In the genomic region with DNA sequence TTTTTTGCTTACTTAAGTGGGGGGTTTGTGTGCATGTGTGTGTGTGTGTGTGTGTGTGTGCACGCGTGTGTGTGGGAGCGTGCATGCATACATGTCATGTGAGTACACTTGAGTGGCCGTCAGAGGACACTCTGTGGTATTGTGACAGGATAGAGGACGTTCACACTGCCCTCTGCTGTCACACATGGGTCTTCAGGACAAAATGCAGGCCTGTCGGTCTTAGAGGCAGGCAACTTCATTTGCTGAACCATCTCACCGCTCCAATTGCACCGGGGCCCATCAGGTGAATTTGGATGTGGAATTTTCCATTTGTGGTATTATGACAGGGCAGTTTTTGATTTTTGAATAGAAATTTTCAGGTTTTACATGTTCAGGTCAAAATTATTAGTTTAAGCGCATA, we compare ENCODE assay signal across 8 mouse cellular contexts. TPM values are rescaled to one million over a fixed set of nuclear protein-coding genes. Genes with fewer than 3 reads are reported as not detected.
A peak's percentile ranks its signal among the peaks of the same experiment; 100 is the strongest.
DNase-seq lines count a peak whose midpoint lies in the region; ATAC-seq and TF ChIP-seq lines count a peak whose summit lies in the region.

No protein-coding gene starts in this region.

- no peak for DNase-seq in heart, adult 8-10 months (ENCODE audit: low spot score)
- DNase-seq in cerebellum, adult 11-12 months, result peak; percentile 25
- peak; percentile 57 for DNase-seq in heart, postnatal 4 days
- no peak for DNase-seq in right cerebral cortex, postnatal 4 days
- DNase-seq in layer of hippocampus, adult 9-10 months (ENCODE audit: low spot score), result no peak

- TF ChIP-seq CTCF in C2C12 (IDR thresholded peaks at IDR 0.05; ENCODE audit: control insufficient read depth, insufficient read depth, insufficient read length), result peak; percentile 37

- no peak overlapping the region for H3ac ChIP-seq in C2C12 (ENCODE audit: control insufficient read depth, insufficient read length, low read depth)

- no peak overlapping the region for H3K27ac ChIP-seq in heart, embryonic 16.5 days (ENCODE audit: low read length)
- no peak overlapping the region for H3K27ac ChIP-seq in midbrain, embryonic 12.5 days (replicated peaks)

- H3K4me2 ChIP-seq in heart, embryonic 16.5 days (ENCODE audit: low read depth, low read length), result no peak overlapping the region
- peak overlapping the region; percentile 32; the same call in 1 of the 2 replicates for H3K4me2 ChIP-seq in midbrain, embryonic 12.5 days (replicated peaks)

- H3K27me3 ChIP-seq in heart, embryonic 16.5 days (ENCODE audit: control insufficient read depth, insufficient read depth, low read length), result no peaks in the 10 kb centered on the region
- H3K27me3 ChIP-seq in C2C12 (ENCODE audit: control insufficient read depth, insufficient read depth, insufficient read length), result no peaks in the 10 kb centered on the region
- no peaks in the 10 kb centered on the region for H3K27me3 ChIP-seq in midbrain, embryonic 12.5 days

- H3K9ac ChIP-seq in heart, embryonic 16.5 days (ENCODE audit: low read length), result no peak overlapping the region
- no peak overlapping the region for H3K9ac ChIP-seq in midbrain, embryonic 12.5 days (replicated peaks)

- no peak overlapping the region for H3K4me3 ChIP-seq in heart, embryonic 16.5 days (ENCODE audit: low read length)
- H3K4me3 ChIP-seq in C2C12 (ENCODE audit: insufficient read depth, poor library complexity, severe bottlenecking), result no peak overlapping the region
- no peak overlapping the region for H3K4me3 ChIP-seq in midbrain, embryonic 12.5 days

- no peaks in the 10 kb centered on the region for H3K79me3 ChIP-seq in C2C12 (ENCODE audit: low read depth)

- WGBS in heart, embryonic 16.5 days, result 44% methylated on average over 9 of the region's 9 CpGs
- 54% methylated on average over 9 of the region's 9 CpGs for WGBS in midbrain, embryonic 12.5 days

- ATAC-seq in heart, embryonic 16.5 days (replicated peaks; ENCODE audit: extremely low read depth, insufficient read depth, low FRiP score), result peak; percentile 53; the same call in 1 of the 2 replicates
- no peak for ATAC-seq in midbrain, embryonic 12.5 days (ENCODE audit: low FRiP score, low read depth)

- H3K36me3 ChIP-seq in heart, embryonic 16.5 days (ENCODE audit: control insufficient read depth, insufficient read depth), result peaks cover 70% of the 10 kb centered on the region
- H3K36me3 ChIP-seq in C2C12 (ENCODE audit: control insufficient read depth, insufficient read depth), result peaks cover 40% of the 10 kb centered on the region
- peaks cover 27% of the 10 kb centered on the region; the same call in 1 of the 2 replicates for H3K36me3 ChIP-seq in midbrain, embryonic 12.5 days

- no peaks in the 10 kb centered on the region for H3K9me3 ChIP-seq in heart, embryonic 16.5 days (replicated peaks; ENCODE audit: control insufficient read depth, low read length)
- H3K9me3 ChIP-seq in midbrain, embryonic 12.5 days, result no peaks in the 10 kb centered on the region

- no peaks in the 10 kb centered on the region for H3K79me2 ChIP-seq in C2C12 (ENCODE audit: control insufficient read depth, insufficient read depth)

- H3K4me1 ChIP-seq in heart, embryonic 16.5 days (ENCODE audit: control insufficient read depth, insufficient read depth, low read length), result peaks cover 14% of the 10 kb centered on the region
- peaks cover 4% of the 10 kb centered on the region; the same call in 1 of the 2 replicates for H3K4me1 ChIP-seq in midbrain, embryonic 12.5 days

TF ChIP-seq in C2C12, 6 proteins besides CTCF, POLR2A, EP300 and RAD21:
- TF ChIP-seq USF1 (IDR thresholded peaks at IDR 0.05; ENCODE audit: low read depth), result no peak
- no peak for TF ChIP-seq CEBPB (IDR thresholded peaks at IDR 0.05; ENCODE audit: low read depth)
- TF ChIP-seq MAX (IDR thresholded peaks at IDR 0.05), result no peak
- no peak for TF ChIP-seq MYOG (IDR thresholded peaks at IDR 0.05; ENCODE audit: control insufficient read depth, extremely low read depth, insufficient read length)
- TF ChIP-seq FOSL1 (IDR thresholded peaks at IDR 0.05; ENCODE audit: insufficient read depth, low read length, poor library complexity, severe bottlenecking), result no peak
- TF ChIP-seq MYOD1 (IDR thresholded peaks at IDR 0.05; ENCODE audit: control insufficient read depth, insufficient read length, low read depth), result no peak

RNA-seq across cellular contexts. Expression of gene Ifngr2, which starts 14.2 kb away (rescaled TPM):
- polyA plus RNA-seq in heart, embryonic 16.5 days (2015; fragmentation: Nextera tagmentation; extraction: Ambion mirVana), result 134 and 141 TPM in 2 replicates
- 100 to 1,000 TPM; 122 to 145 (median 132) TPM for total RNA-seq in heart, adult 8-10 months (2022)
- 9.1 TPM for polyA plus RNA-seq in C2C12 (2012; fragmentation: generic; extraction: Trizol)
- total RNA-seq in heart, postnatal 4 days (2021), result 10 to 100 TPM; 87.1 to 89.9 TPM
- 41.0 and 43.4 TPM in 2 replicates for polyA plus RNA-seq in midbrain, embryonic 12.5 days (2016; fragmentation: Nextera tagmentation; extraction: Ambion mirVana)

RNA-seq across cellular contexts. Expression of gene Tmem50b, which starts 36.5 kb away (rescaled TPM):
- polyA plus RNA-seq in heart, embryonic 16.5 days (2015; fragmentation: Nextera tagmentation; extraction: Ambion mirVana), result 67.4 and 74.5 TPM in 2 replicates
- 10 to 100 TPM; 49.1 to 56.7 (median 50.9) TPM for total RNA-seq in heart, adult 8-10 months (2022)
- 15.1 TPM for polyA plus RNA-seq in C2C12 (2012; fragmentation: generic; extraction: Trizol)
- 10 to 100 TPM; 38.9 to 40.9 TPM for total RNA-seq in heart, postnatal 4 days (2021)
- 42.6 and 43.6 TPM in 2 replicates for polyA plus RNA-seq in midbrain, embryonic 12.5 days (2016; fragmentation: Nextera tagmentation; extraction: Ambion mirVana)

RNA-seq across cellular contexts. Expression of gene Dnajc28, which starts 57.7 kb away (rescaled TPM):
- polyA plus RNA-seq in heart, embryonic 16.5 days (2015; fragmentation: Nextera tagmentation; extraction: Ambion mirVana), result 6.0 and 6.6 TPM in 2 replicates
- 10 to 100 TPM; 34.1 to 41.5 (median 39.8) TPM for total RNA-seq in heart, adult 8-10 months (2022)
- 0.16 TPM for polyA plus RNA-seq in C2C12 (2012; fragmentation: generic; extraction: Trizol)
- total RNA-seq in heart, postnatal 4 days (2021), result 1 to 10 TPM; 4.5 to 5.7 TPM
- polyA plus RNA-seq in midbrain, embryonic 12.5 days (2016; fragmentation: Nextera tagmentation; extraction: Ambion mirVana), result 6.8 and 7.8 TPM in 2 replicates

Comparison
In these comparisons a context has a peak if more than half of its experiments do, and no peak if none do; other contexts are left out.
1. DNase-seq: peak in cerebellum, adult 11-12 months (single experiment) and heart, postnatal 4 days (single experiment); none in heart, adult 8-10 months (single experiment), right cerebral cortex, postnatal 4 days (single experiment) and layer of hippocampus, adult 9-10 months (single experiment).